Comparison of ENCODE assay signal across 24 mouse cellular contexts in genomic region chr13:95841946-95842345, GRCm38 (mm10).
"Had no signal": no experiment of that assay in that cellular context is flagged by ENCODE, and none has a peak within 500 bp of the region (broad histone marks: within the 10 kb centered on the region; RNA-seq: fewer than 3 reads in every experiment).

No protein-coding gene starts in this region.

- H3K4me3 ChIP-seq: heart, embryonic 10.5 days; heart, embryonic 12.5 days; hindbrain, embryonic 10.5 days; hindbrain, embryonic 12.5 days; intestine, embryonic 15.5 days; kidney, embryonic 15.5 days; layer of hippocampus, adult 2 months; left cerebral cortex, adult 2 months; limb, embryonic 10.5 days; limb, embryonic 12.5 days had no signal

- ATAC-seq: hindbrain, embryonic 16.5 days; inflammation-experienced regulatory T-cells, adult 6 months had no signal

- DNase-seq: gastrocnemius, postnatal 14 days; gastrocnemius, postnatal 36 days; heart, adult 18-20 months; heart, postnatal 10 days; heart, postnatal 4 days; kidney, adult 2 months; kidney, adult 9 months; kidney, postnatal 25 days; kidney, postnatal 4 days; liver had no signal

- H3K4me1 ChIP-seq: heart, embryonic 10.5 days; hindbrain, embryonic 10.5 days; hindbrain, embryonic 12.5 days; kidney, embryonic 15.5 days; limb, embryonic 10.5 days had no signal

- H3K27ac ChIP-seq: heart, embryonic 10.5 days; hindbrain, embryonic 10.5 days; hindbrain, embryonic 12.5 days; hindbrain, embryonic 14.5 days; intestine, embryonic 15.5 days; kidney, embryonic 15.5 days; kidney, postnatal 0 days; left cerebral cortex, adult 2 months; limb, embryonic 10.5 days; limb, embryonic 12.5 days had no signal

- H3K27me3 ChIP-seq: heart, embryonic 12.5 days; hindbrain, embryonic 12.5 days; intestine, embryonic 15.5 days; kidney, embryonic 15.5 days; limb, embryonic 12.5 days had no signal

- H3K36me3 ChIP-seq: heart, embryonic 10.5 days; heart, embryonic 12.5 days; hindbrain, embryonic 10.5 days; hindbrain, embryonic 12.5 days; intestine, embryonic 15.5 days; kidney, embryonic 15.5 days; limb, embryonic 10.5 days; limb, embryonic 12.5 days had no signal
